Mouse (Mus musculus) CH12F3 (cell line): ENCODE measurements around the gene Saa4.
"Not testable (repeated sequence)": the region's sequence is repeated elsewhere in the genome, so short reads cannot be mapped to it uniquely, and the experiment has no call there.

Experiments
- in situ Hi-C: fragments of 300-500 bp; cut with MboI; formaldehyde crosslinking; loops from 2 replicates; pipeline ENCODE4 v1.14.3; 2020; ENCODE audit warnings: low sequenced_read_pairs

The Saa4 gene

GRCm38 (mm10) chr7:46732458-46732857 is at the start of gene Saa4:
TSS of gene Saa4 (minus strand) at chr7:46732603.
- in situ Hi-C loops = no loop called here

GRCm38 (mm10) chr7:46770706-46771105 is 38.3 kb upstream of the Saa4 start:
- in situ Hi-C loops = no loop called here

GRCm38 (mm10) chr7:46768451-46768850 is 36.0 kb upstream of the Saa4 start:
- in situ Hi-C loops = loop anchor here (10.0 kb wide), 1 partner anchor 54 kb away; the partner anchor contains the start of genes Saa3 and Saal1

GRCm38 (mm10) chr7:46767371-46767770 is 35.0 kb upstream of the Saa4 start:
- in situ Hi-C loops = loop anchor here (10.0 kb wide), 1 partner anchor 53 kb away; the partner anchor contains the start of genes Saa3 and Saal1

GRCm38 (mm10) chr7:46764672-46765071 is 32.3 kb upstream of the Saa4 start:
- in situ Hi-C loops = loop anchor here (10.0 kb wide), 1 partner anchor 50 kb away; the partner anchor contains the start of genes Saa3 and Saal1

- in situ Hi-C loops = loop anchor here (10.0 kb wide), 1 partner anchor 48 kb away; the partner anchor contains the start of genes Saa3 and Saal1
Measured at GRCm38 (mm10) chr7:46762601-46763000, 30.2 kb upstream of the Saa4 start.

GRCm38 (mm10) chr7:46761049-46761795 is 28.8 kb upstream of the Saa4 start:
- in situ Hi-C loops = loop anchor here (10.0 kb wide), 1 partner anchor 46 kb away; the partner anchor contains the start of genes Saa3 and Saal1

GRCm38 (mm10) chr7:46751490-46751889 is 19.1 kb upstream of the Saa4 start, which contains the start of gene Saa2:
TSS of gene Saa2 (plus strand) at chr7:46751790.
- in situ Hi-C loops = no loop called here

- in situ Hi-C loops = no loop called here
Measured at GRCm38 (mm10) chr7:46748459-46748858, 16.1 kb upstream of the Saa4 start.

GRCm38 (mm10) chr7:46746381-46746780 is 14.0 kb upstream of the Saa4 start:
- in situ Hi-C loops = no loop called here

GRCm38 (mm10) chr7:46745816-46746215 is 13.4 kb upstream of the Saa4 start:
- in situ Hi-C loops = no loop called here

GRCm38 (mm10) chr7:46742880-46743279 is 10.5 kb upstream of the Saa4 start, which contains the start of gene Saa1:
TSS of gene Saa1 (minus strand) at chr7:46742980.
- in situ Hi-C loops = not testable (repeated sequence)

- in situ Hi-C loops = not testable (repeated sequence)
Measured at GRCm38 (mm10) chr7:46740041-46740440, 7.6 kb upstream of the Saa4 start.

- in situ Hi-C loops = no loop called here
Measured at GRCm38 (mm10) chr7:46738561-46739460, 6.4 kb upstream of the Saa4 start.

- in situ Hi-C loops = no loop called here
Measured at GRCm38 (mm10) chr7:46734983-46735382, 2.6 kb upstream of the Saa4 start.

- in situ Hi-C loops = no loop called here
Measured at GRCm38 (mm10) chr7:46727584-46727983, 4.8 kb downstream of the Saa4 start.

- in situ Hi-C loops = no loop called here
Measured at GRCm38 (mm10) chr7:46724396-46724795, 8.0 kb downstream of the Saa4 start.

GRCm38 (mm10) chr7:46723849-46724248 is 8.6 kb downstream of the Saa4 start:
- in situ Hi-C loops = no loop called here

GRCm38 (mm10) chr7:46723354-46723753 is 9.0 kb downstream of the Saa4 start:
- in situ Hi-C loops = no loop called here

GRCm38 (mm10) chr7:46720460-46720859 is 11.9 kb downstream of the Saa4 start:
- in situ Hi-C loops = no loop called here

GRCm38 (mm10) chr7:46719526-46719925 is 12.9 kb downstream of the Saa4 start:
- in situ Hi-C loops = loop anchor here (10.0 kb wide), 1 partner anchor 45 kb away; no protein-coding TSS in a partner anchor
